Mouse (Mus musculus) C2C12 (cell line): ENCODE measurements around the gene Adipor2.

Source experiments
- CTCF ChIP-seq: IDR thresholded peaks from one replicate; pipeline ENCODE4 v1.5.1; 2011; ENCODE audit not compliant: control insufficient read depth, insufficient read depth, insufficient read length
- MAX ChIP-seq: IDR thresholded peaks from one replicate; pipeline ENCODE4 v1.6.1; 2011; ENCODE audit warnings: mild to moderate bottlenecking, control low read depth

DNA sequence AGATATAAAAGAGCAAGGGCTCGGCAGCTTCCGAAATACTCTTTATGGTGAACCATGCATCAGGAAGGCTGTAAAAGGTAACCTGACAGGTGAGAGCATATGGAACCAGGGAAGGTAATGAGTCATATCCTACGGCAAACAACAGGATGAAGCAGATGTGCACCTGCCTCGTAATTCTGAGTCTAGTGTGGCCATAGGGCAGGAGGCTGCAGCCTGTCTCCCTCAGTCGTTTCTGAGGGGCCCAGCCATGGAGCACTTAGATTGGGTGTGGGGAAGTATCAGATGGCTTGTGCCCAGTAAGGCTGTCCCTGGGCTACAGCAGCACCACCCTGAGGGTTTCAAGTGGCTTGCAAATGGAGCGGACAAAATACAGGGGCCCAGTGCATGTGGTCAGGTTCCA, 65.0 kb downstream of the Adipor2 start:
- TF ChIP-seq CTCF: no peak
- no peak for TF ChIP-seq MAX
